Mouse (Mus musculus): Measurements from ENCODE around the gene Cacnb4. TPM values are rescaled to one million over a fixed set of nuclear protein-coding genes. Genes with fewer than 3 reads are reported as not detected.

Cacnb4 gene
- polyA plus RNA-seq (2012; rRNA removed; ENCODE audit: low replicate concordance): 0.27 and 0.29 TPM in 2 replicates

GRCm38 (mm10) chr2:52676023-52676912 is at the start of gene Cacnb4:
Gene Cacnb4 (minus strand): TSS chr2:52676831.

DNA sequence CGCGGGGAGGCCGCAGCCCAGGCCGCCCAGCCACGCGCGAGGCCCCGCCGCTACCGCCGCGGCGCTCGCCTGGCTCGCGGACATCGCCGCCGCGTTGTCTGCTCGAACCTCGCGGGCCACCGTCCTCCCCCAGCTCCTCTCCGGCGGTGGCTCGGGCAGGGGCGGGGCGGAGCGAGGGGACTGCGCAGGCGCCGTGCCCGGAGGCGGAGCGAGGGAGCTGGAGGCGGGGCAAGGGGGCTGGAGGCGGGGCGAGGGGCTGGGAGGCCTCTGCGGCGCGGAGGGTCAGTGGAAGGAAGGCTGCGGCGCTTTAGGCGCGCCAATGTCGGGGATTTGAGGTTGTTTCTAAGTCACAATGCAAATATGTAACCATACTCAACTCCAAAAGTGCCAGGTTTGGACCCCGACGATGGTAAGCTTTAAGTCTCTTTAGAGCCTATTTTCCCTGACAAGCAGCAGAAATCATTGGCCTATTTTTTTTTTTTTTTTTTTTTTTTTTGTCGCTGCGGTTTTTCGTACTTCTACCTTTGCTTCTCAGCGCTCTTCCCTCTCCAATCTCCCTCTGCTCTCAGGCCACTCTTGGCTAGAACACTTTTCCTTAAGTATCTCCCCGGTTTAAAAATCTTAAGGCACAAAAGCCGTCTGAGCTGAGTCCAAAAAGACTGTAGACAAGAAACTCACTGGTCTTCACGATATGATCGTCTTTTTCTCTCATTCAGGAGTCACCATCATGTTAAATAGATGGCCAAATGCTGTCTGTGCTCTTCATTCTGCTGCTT is 251.7 kb downstream of the Cacnb4 start, which contains the start of gene Arl5a:
Gene Arl5a (minus strand): TSS at position 155 of the 776 bp plus-strand sequence.

DNA sequence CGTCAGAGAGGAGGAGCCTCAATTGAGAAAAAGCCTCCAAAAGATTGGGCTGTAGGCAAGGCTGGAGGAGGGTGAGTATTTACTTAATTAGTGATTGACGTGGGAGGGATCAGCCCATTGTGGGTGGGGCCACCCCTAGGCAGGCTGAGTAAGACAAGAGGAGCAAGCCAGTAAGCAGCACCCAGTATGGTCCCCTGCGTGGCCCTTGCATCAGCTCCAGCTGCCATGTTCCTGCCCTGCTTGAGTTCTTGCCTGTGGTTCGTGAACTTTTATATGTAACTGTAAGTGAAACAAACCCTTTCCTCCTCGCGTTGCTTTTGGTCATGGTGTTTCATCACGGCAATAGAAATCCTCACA is 298.2 kb downstream of the Cacnb4 start, which contains the start of gene Neb:
Gene Neb (minus strand): TSS at position 27 of the 357 bp plus-strand sequence.

Other genes starting within 250 kb of the Cacnb4 start
- 11.4 and 12.9 TPM in 2 replicates for gene Stam2, start 65.5 kb upstream of the Cacnb4 start, polyA plus RNA-seq (2012; rRNA removed; ENCODE audit: low replicate concordance)
- gene Fmnl2, start 181.0 kb upstream of the Cacnb4 start, polyA plus RNA-seq (2012; rRNA removed; ENCODE audit: low replicate concordance): 2.9 and 4.5 TPM in 2 replicates

Data from subcutaneous adipose tissue, adult 2 months (tissue).